Mouse (Mus musculus) intestine, embryonic 15.5 days (tissue): ENCODE measurements at regions not wholly inside any gene's neighbourhood (a gene's known extent, or its start where the extent isn't known, plus 50 kb on each side); places are given as distances from the start of the nearest gene placed in this dataset.
A peak's percentile ranks its signal among the peaks of the same experiment; 100 is the strongest.

Experiments
- ATAC-seq: fragments of 200-750 bp; cut with Nextera tagmentation; 2 replicates; pipeline ENCODE4 v1.8.0; 2017; ENCODE audit warnings: moderate TSS enrichment, moderate library complexity
- H3K27ac ChIP-seq: fragments of 300-500 bp; sonication (generic); 2 replicates; pipeline ENCODE4 v1.5.1; 2015; ENCODE audit warnings: mild to moderate bottlenecking, inconsistent platforms
- H3K27me3 ChIP-seq: fragments of 300-500 bp; sonication (generic); replicated peaks from 2 replicates; pipeline ENCODE4 v1.6.1; 2015; ENCODE audit warnings: inconsistent platforms
- H3K36me3 ChIP-seq: fragments of 300-500 bp; sonication (generic); 2 replicates; pipeline ENCODE4 v1.6.1; 2015; ENCODE audit warnings: inconsistent platforms
- H3K4me1 ChIP-seq: fragments of 300-500 bp; sonication (generic); replicated peaks from 2 replicates; pipeline ENCODE4 v1.6.1; 2015; ENCODE audit warnings: inconsistent platforms
- H3K4me2 ChIP-seq: fragments of 300-500 bp; sonication (generic); replicated peaks from 2 replicates; pipeline ENCODE4 v1.6.1; 2015; ENCODE audit warnings: mild to moderate bottlenecking, inconsistent platforms
- H3K4me3 ChIP-seq: fragments of 300-500 bp; sonication (generic); replicated peaks from 2 replicates; pipeline ENCODE4 v1.5.1; 2015; ENCODE audit warnings: inconsistent platforms
- H3K9ac ChIP-seq: fragments of 300-500 bp; sonication (generic); 2 replicates; pipeline ENCODE4 v1.6.1; 2015; ENCODE audit warnings: inconsistent platforms
- H3K9me3 ChIP-seq: fragments of 300-500 bp; sonication (generic); 2 replicates; pipeline ENCODE4 v1.6.1; 2016; ENCODE audit warnings: inconsistent platforms
- WGBS: fragments of 180-500 bp; shearing (Covaris S2); methylation state at CpG from one replicate; pipeline ENCODE4 v1.1.7; 2015; 5-methylcytosine and 5-hydroxymethylcytosine counted together

DNA sequence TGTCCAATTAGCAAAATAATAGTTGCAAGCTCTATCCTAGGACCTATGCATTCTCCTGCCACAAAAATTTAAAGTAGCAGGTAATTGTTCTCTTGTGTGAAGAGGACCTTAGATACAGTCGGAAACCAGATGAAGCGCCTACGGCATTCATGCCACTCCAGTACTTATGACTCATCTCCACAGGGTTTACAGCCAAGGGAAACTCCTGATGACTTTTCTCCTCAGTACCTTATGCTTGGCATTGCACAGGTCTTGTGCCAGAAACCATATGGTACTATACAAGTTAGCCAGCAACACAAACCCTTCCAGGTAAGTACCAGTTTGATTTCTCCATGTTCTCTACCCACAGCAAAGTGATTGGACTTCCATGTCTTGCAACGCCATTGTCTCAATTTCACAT lies 606.3 kb upstream of the Dmac1 start:
- no peak overlapping the region for H3K4me3 ChIP-seq

DNA sequence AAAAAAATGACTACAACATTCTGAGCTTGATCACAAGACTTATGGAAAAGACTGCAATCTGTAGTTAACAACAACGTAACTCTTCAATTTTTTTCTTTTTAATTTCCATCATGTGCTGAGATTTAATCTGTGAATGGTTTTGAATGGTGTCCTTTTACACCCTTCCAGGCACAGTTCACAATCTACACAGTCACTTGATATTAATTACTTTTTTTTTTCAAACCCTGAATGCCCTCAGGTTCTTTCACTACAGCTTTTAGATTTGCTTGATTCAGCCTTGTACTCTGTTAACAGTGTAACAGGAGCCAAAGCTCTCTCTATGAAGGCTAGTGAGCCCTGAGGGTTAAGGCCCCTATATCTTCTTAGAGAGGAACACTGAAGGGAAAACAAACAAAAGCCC lies 591.7 kb upstream of the Dmac1 start:
- H3K4me3 ChIP-seq = no peak overlapping the region
- H3K4me1 ChIP-seq = no peaks in the 10 kb centered on the region
- no peak for ATAC-seq
- no peak overlapping the region for H3K9ac ChIP-seq
- no peaks in the 10 kb centered on the region for H3K36me3 ChIP-seq
- H3K4me2 ChIP-seq = no peak overlapping the region
- H3K9me3 ChIP-seq = no peaks in the 10 kb centered on the region
- WGBS = 92% methylated on average over 1 of the region's 1 CpGs
- H3K27ac ChIP-seq = no peak overlapping the region
- H3K27me3 ChIP-seq = no peaks in the 10 kb centered on the region

More for the DNA sequence above, 606.3 kb upstream of the Dmac1 start:
- Histone ChIP-seq H3K9me3 (no peaks in the 10 kb centered on the region), H3K4me2 (no peak overlapping the region), H3K27ac (no peak overlapping the region), H3K9ac (no peak overlapping the region), H3K27me3 (no peaks in the 10 kb centered on the region), H3K36me3 (no peaks in the 10 kb centered on the region), H3K4me1 (no peaks in the 10 kb centered on the region)
- WGBS = 92% methylated on average over 4 of the region's 4 CpGs
- no peak for ATAC-seq

DNA sequence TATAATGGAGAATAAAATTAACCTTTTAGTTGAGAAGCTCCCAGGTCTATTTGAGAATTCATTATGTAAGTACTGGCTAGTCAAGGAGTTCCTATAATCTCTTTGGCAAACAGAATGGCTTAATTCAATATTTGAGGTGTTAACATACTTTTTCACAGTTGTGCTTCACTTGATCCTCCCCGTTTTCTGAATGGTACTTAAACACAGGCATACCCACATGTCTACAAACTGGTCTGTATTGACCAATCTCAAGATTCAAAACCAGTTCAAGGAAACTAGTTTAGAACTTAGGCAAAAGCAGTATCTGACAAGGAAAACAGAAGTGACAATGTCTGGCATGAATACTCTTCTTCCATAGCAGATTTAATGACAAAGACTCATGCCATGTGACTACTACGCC lies 583.0 kb upstream of the Dmac1 start:
- Histone ChIP-seq H3K27me3 (no peaks in the 10 kb centered on the region), H3K4me2 (no peak overlapping the region), H3K4me1 (no peaks in the 10 kb centered on the region), H3K4me3 (no peak overlapping the region), H3K36me3 (no peaks in the 10 kb centered on the region), H3K9me3 (no peaks in the 10 kb centered on the region), H3K9ac (no peak overlapping the region), H3K27ac (no peak overlapping the region)
- no peak for ATAC-seq
- WGBS = 78% methylated on average over 2 of the region's 2 CpGs

DNA sequence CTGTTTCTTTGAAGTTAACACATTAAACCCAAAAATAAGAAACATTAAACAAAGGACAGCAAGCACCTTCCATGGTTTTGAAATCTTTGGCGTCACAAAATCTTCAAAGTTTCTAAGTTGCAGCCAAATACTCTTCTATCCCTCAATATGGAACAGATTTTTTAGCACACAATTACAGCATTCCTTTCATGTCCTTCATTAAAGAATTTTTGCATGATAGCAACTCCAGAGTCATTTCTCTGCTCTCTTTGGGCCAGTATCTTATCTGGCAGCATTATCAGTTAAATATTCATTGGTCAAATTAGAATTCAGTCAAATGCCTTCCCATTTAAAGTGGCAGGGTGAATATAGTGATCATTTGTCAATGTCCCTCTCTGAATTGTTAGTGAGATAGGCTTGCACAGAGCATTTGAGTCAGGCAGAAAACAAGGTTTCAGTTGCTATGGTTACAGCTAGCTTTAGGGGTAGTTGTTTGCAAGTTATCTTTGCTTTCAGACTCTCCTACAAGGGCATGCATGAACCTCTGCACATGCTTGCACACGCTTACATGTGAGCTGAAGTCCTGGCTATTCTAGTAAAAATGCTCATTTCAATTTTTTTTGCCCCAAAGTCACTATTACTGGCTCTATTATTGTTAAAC lies 579.8 kb upstream of the Dmac1 start:
- H3K27me3 ChIP-seq = no peaks in the 10 kb centered on the region
- H3K27ac ChIP-seq = no peak overlapping the region
- WGBS = 86% methylated on average over 2 of the region's 2 CpGs
- no peaks in the 10 kb centered on the region for H3K36me3 ChIP-seq
- no peak overlapping the region for H3K4me3 ChIP-seq
- H3K4me1 ChIP-seq = no peaks in the 10 kb centered on the region
- H3K9me3 ChIP-seq = no peaks in the 10 kb centered on the region
- H3K4me2 ChIP-seq = no peak overlapping the region
- no peak overlapping the region for H3K9ac ChIP-seq
- no peak for ATAC-seq

DNA sequence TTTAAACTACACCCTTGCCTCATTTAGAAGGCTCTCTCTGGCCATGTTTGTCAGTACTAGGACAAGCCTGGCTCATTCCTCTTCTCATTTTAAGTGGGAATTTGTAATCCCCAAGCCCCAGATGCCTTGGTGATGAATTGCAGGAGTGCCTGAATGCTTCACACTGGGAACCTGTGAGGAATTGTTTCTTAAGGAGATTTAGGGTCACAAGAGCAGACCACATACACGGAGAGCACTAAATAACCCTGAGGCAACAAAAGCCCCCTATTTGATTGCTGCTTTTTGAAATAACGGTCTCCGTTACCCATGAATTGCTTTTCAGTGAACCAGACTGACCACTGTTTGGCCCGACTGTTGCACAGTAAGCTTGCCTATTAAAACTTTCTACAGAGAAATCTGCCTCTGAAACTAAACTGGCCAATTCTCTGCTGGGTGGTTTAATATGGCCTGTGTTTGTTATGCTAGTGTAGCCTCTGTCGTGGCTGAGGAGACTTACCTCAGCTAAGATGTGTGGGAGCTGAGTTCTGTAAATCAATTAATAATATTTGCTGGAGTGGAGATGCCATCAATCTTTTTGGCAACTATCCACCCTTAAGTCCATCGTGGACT lies 577.7 kb upstream of the Dmac1 start:
- H3K4me2 ChIP-seq = no peak overlapping the region
- no peaks in the 10 kb centered on the region for H3K4me1 ChIP-seq
- H3K4me3 ChIP-seq = no peak overlapping the region
- H3K9ac ChIP-seq = no peak overlapping the region
- 37% methylated on average over 6 of the region's 6 CpGs for WGBS
- no peaks in the 10 kb centered on the region for H3K9me3 ChIP-seq
- H3K27ac ChIP-seq = no peak overlapping the region
- H3K27me3 ChIP-seq = no peaks in the 10 kb centered on the region
- no peaks in the 10 kb centered on the region for H3K36me3 ChIP-seq
- ATAC-seq = no peak

DNA sequence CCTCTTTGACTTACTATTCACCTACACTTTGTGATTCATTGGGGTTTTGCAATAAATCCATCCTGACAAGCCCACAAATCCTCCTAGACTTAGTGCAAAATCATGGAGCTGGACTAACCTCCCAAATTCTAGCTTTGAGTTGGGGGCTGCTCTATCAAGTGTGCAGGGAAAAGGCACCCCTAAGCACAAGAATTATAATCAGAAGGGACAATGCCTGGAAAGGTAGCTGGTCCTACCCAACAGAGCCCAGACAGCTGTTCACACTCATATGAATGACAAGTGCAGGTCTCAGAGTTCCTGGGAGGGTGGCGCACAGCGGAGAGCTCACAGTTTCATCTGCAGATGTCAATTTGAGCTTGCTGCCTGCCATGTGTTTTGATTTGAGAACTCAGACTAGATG lies 572.2 kb upstream of the Dmac1 start:
- ATAC-seq = no peak
- H3K36me3 ChIP-seq = no peaks in the 10 kb centered on the region
- no peaks in the 10 kb centered on the region for H3K9me3 ChIP-seq
- H3K27ac ChIP-seq = no peak overlapping the region
- 95% methylated on average over 2 of the region's 2 CpGs for WGBS
- H3K27me3 ChIP-seq = no peaks in the 10 kb centered on the region
- no peak overlapping the region for H3K9ac ChIP-seq
- no peaks in the 10 kb centered on the region for H3K4me1 ChIP-seq
- H3K4me3 ChIP-seq = no peak overlapping the region
- H3K4me2 ChIP-seq = no peak overlapping the region

DNA sequence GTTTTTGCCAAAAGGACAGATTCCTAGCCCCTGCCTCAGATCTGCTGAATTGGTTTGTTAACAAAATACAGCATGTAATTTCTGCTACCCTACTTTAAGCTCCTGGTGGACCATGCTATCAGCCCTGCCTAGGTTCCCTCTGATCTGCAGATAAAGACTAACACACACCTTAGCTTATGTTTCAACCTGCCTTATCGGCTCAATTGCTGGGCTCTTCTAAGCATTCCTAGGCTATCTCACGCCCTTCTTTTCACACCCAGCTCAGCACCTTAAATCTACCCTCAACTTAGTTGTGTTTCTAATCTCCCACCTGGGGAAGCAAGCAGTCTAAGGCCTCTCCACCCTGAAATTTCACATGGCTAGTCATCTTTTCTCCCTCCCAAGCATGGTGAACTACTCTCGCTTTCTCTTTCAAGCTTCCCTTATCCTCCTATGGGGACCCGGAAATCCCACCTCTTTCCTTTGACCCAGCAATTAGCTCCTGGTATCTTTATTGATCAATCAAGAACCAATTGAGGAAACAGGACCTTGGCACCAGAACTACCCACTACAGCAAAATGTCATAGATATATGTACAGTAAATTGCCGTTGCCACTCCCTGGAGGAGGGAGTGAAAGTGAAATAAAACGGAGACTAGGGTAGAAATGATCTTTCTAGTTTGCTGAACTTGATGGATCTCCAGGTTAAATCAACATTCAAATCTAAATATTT lies 569.7 kb upstream of the Dmac1 start:
- Histone ChIP-seq H3K4me1 (no peaks in the 10 kb centered on the region), H3K9ac (no peak overlapping the region), H3K27me3 (no peaks in the 10 kb centered on the region), H3K36me3 (no peaks in the 10 kb centered on the region), H3K4me2 (no peak overlapping the region), H3K9me3 (no peaks in the 10 kb centered on the region), H3K4me3 (no peak overlapping the region), H3K27ac (no peak overlapping the region)
- 68% methylated on average over 6 of the region's 6 CpGs for WGBS
- peak; percentile 67 for ATAC-seq

DNA sequence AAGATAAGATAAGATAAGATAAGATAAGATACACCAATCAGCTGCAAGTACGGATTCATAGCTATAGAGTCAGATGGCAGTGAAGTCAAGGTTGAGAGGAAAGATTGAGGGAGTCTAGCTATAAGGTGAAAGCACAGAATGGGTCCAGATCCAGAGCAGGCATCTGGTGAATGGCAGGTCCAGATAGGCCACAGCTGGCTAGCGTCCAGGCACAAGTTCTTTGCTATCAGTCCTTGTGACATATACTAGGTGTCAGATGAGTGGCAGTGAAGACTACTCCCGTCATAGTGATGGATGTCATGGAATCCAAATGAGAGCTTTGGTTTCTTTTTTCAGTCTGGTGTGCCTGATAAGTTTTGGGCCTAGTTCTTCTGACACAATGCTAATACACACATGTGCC lies 566.9 kb upstream of the Dmac1 start:
- Histone ChIP-seq H3K4me2 (no peak overlapping the region), H3K4me3 (no peak overlapping the region), H3K4me1 (no peaks in the 10 kb centered on the region), H3K27me3 (no peaks in the 10 kb centered on the region), H3K36me3 (no peaks in the 10 kb centered on the region), H3K9ac (no peak overlapping the region), H3K27ac (no peak overlapping the region), H3K9me3 (no peaks in the 10 kb centered on the region)
- 78% methylated on average over 3 of the region's 3 CpGs for WGBS
- ATAC-seq = no peak

DNA sequence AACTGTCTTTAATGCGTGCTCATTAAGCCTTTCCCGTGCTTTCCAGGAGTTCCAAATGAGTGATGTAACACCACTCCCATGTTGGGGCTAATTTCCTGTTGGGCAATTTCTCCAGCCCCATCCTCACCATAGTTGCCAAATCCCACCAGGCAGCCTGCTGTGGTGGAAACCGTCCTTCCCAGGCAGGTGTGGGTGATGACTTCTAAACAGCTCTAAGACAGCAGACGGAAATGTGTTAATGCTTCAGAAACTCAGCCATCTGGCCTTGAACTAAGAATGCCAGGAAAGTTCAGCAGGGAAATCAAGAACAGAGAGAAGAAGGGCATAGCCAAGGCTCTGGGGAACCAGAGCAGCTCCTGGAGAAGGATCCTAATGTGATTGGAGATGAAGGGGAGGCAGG lies 560.5 kb upstream of the Dmac1 start:
- Histone ChIP-seq H3K4me1 (no peaks in the 10 kb centered on the region), H3K36me3 (no peaks in the 10 kb centered on the region), H3K27me3 (no peaks in the 10 kb centered on the region), H3K4me2 (no peak overlapping the region), H3K9me3 (no peaks in the 10 kb centered on the region), H3K4me3 (no peak overlapping the region), H3K27ac (no peak overlapping the region), H3K9ac (no peak overlapping the region)
- ATAC-seq = no peak
- 66% methylated on average over 4 of the region's 4 CpGs for WGBS

DNA sequence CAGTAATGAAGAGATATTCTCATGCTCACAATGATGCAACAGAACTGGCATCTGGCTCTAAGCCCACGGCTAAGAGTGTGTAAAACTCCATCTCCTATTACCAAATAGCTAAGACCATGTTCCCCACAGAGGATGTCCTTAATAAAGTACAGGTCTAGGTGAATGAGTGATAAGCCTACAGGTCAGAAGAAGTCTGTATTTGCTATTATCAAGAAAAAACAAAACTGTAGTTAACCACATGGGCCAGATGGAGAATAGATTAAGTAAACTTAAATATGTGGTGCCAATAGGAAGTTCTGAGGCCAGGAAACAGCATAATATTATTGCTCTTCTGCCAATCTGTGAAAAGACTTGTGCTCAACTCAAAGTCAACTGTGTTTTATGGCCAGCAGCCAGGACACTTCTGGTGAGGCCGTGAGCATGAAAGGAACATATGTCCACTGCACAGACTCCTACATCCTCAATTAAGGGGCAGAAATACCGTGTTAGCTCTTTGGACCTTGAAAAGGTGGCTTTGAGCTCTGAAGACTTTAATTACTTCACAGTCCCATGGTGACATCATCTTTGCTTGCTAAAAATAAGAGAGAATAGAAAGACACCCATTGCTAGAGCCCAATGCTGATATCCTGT lies 549.1 kb upstream of the Dmac1 start:
- no peaks in the 10 kb centered on the region for H3K36me3 ChIP-seq
- no peak overlapping the region for H3K4me2 ChIP-seq
- WGBS = 67% methylated on average over 3 of the region's 3 CpGs
- H3K27ac ChIP-seq = no peak overlapping the region
- no peaks in the 10 kb centered on the region for H3K27me3 ChIP-seq
- no peak overlapping the region for H3K9ac ChIP-seq
- H3K9me3 ChIP-seq = no peaks in the 10 kb centered on the region
- ATAC-seq = no peak
- H3K4me1 ChIP-seq = no peaks in the 10 kb centered on the region
- no peak overlapping the region for H3K4me3 ChIP-seq

DNA sequence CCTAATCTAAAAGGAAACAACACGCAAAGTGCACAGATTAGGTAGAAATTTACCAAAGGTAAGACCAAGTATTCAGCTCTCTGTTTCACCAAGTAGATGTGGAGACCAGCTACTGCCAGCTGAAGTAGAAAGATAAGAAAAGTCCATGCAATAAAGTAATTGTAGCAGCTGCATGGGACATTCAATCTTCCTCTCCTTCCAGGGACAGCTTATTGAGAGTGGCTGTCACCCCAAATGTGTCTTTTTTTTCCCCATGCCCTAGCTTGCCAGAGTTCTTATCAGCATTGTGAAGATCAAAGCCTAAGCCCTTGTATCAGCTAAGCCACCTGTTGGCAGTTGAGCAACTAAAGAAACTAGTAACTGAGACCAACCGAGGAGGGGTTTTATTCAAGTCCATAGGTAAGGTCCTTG lies 541.1 kb upstream of the Dmac1 start:
- ATAC-seq = peak; percentile 92
- 50% methylated on average over 2 of the region's 2 CpGs for WGBS

DNA sequence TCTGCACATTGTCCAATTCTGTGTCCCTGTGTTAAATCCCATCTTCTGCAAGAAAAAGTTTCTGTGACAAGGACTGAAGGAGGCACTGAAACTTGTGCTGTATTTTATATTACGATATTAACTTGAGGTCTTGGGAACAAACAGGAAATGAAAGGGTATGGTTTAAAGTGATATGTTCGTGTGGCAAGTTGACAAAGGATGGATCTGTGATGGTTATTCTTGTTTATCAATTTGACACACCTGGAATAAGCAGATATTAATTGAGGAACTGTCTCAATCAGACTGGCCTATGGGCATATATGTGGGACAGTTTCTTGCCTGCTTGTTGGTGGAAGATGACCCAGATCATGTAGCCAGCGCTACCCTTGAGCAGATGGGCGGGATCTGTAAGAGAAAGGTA lies 537.9 kb upstream of the Dmac1 start:
- ATAC-seq = no peak
- Histone ChIP-seq H3K4me1 (no peaks in the 10 kb centered on the region), H3K27me3 (no peaks in the 10 kb centered on the region), H3K27ac (no peak overlapping the region), H3K4me2 (no peak overlapping the region), H3K9me3 (no peaks in the 10 kb centered on the region), H3K36me3 (no peaks in the 10 kb centered on the region), H3K9ac (no peak overlapping the region), H3K4me3 (no peak overlapping the region)
- 86% methylated on average over 4 of the region's 4 CpGs for WGBS

More for the DNA sequence above, 541.1 kb upstream of the Dmac1 start:
- Histone ChIP-seq H3K9me3 (no peaks in the 10 kb centered on the region), H3K4me3 (no peak overlapping the region), H3K9ac (no peak overlapping the region), H3K4me1 (no peaks in the 10 kb centered on the region), H3K36me3 (no peaks in the 10 kb centered on the region), H3K27me3 (no peaks in the 10 kb centered on the region), H3K27ac (no peak overlapping the region), H3K4me2 (no peak overlapping the region)
